Mouse (Mus musculus) telencephalon, adult 2 months (tissue): ENCODE results near the gene Olfr1457.

ENCODE experiments used
- DNase-seq: peaks from one replicate; pipeline ENCODE4 v3.0.0-alpha.2; 2011; ENCODE audit warnings: low read depth, low spot score

The Olfr1457 gene

DNA sequence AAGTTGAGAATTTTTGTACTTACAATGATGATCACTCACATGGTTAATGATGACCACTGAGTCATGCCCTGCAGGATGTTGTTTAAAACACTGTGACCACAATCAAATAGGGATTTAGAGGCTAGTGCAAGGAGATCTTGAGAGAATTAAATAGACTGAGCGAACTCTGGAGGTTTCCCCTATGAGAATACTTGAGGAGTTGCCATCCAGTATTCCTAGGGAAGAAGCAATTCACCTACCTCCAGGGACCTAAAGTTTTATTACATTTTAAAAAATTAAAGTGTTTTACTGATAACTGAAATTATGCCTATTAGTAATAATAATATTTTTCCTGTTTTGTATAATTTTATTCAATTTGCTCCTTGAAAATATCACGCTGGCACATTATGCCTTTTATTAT lies at the start of gene Olfr1457:
Gene Olfr1457 (minus strand): TSS at position 101 of the 400 bp plus-strand sequence.
- no peak for DNase-seq

GRCm38 (mm10) chr19:13106675-13107074 lies 9.0 kb upstream of the Olfr1457 start, which contains the start of gene Olfr1458:
Gene Olfr1458 (minus strand): TSS chr19:13106775.
- DNase-seq, result no peak

GRCm38 (mm10) chr19:13093908-13094307 lies 3.8 kb downstream of the Olfr1457 start:
- DNase-seq, result no peak

DNA sequence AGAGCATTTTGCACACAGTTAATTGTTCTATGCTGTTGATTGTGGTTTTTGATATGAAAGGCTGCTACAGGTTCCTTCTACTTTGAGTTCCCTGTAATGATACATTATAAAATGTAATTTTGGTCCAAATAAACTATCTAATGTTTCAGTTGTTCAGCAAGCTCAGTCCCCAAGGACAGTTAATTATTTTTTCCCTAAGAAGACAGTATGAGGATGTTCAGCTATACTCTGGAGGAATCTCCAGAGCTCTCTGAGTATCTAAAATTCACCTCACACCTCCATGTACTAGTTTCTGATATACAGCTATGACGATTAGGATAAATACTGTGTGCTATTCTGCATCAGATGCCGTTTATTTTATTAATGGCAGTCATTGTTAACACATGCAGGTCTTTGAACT lies 37.4 kb downstream of the Olfr1457 start, which contains the start of gene Olfr1454:
Gene Olfr1454 (plus strand): TSS at position 301 of the 400 bp plus-strand sequence.
- no peak for DNase-seq
